Mouse (Mus musculus): Measurements from ENCODE around the gene Olfr769. TPM values are rescaled to one million over a fixed set of nuclear protein-coding genes. Genes with fewer than 3 reads are reported as not detected.

The Olfr769 gene
- total RNA-seq (2023): not detected

DNA sequence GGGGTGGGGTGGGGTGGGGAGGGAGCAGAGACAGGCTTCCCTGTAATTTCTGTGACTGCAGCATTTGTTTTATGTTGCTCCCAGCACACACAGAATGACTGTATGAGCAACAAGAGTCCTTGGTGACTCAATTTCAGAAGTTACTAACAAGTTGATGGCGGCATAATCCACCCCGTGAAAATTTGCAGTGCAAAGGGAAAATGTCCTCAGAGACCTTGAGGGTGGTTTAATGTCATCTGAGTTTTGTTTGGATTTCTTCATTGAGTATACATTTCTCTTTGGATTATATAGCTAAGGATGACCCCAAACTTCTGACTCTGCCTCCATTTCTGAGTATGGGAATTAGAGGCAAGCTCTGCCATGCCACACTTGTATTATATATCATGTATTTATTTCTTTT lies at the start of gene Olfr769:
Gene Olfr769 (minus strand): TSS at position 101 of the 400 bp plus-strand sequence.

DNA sequence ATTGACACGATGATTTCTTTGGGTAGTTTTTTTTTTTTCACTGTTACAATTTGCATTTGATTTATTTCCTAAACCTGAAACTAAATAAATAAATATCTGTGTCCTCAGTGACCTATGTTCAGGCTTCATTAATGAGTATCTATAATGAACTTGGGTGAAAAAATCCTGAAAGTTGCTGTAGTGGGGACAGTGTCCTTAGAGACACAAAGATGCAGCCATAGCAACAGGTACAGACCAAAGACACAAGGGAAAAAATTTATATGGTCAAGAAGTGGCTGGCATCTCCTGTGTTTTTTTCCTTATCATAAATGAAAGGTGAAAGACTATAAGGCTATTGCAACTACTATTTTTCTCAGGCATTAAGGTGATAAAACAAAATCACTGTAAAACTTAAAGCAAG lies 47.0 kb upstream of the Olfr769 start, which contains the start of gene Olfr771:
Gene Olfr771 (minus strand): TSS at position 101 of the 400 bp plus-strand sequence.

DNA sequence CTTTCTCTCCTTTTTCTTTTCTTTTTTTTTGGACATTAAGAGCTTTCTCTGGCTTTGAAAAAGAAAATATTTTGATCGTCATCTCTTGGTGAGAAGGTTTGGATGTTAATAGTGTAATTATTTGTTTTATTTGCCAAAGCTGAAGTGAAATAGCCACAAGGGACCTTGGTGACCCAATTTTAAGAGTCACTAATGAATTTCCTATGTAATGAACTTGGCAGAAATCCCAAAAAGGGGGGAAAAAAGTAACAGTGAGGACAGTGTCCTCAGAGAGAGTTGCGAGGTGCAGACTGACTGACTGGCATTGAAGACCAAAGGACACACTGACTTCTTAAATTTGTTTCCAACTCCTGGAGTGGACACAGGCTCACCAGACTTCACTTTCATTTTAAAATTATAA lies 21.2 kb upstream of the Olfr769 start, which contains the start of gene Olfr770:
Gene Olfr770 (minus strand): TSS at position 101 of the 400 bp plus-strand sequence.

DNA sequence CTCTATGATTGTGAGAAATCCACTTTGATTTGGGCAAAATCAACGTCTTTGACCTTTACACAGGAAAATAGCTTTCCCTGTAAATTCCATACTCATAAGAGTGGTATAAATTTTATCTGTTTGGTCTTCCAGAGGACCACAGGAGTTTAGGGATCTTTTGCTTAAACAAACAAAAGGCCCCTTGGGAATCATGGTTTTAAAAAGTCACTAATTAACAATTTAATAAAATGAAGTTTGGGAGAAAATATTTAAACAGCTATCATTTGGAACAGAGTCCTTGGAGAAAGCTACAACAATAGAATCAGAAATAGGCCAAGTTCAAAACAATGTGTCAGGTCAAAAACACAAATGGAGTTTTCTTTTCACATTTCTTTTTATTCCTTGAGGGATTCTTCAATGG lies 18.4 kb downstream of the Olfr769 start, which contains the start of gene Olfr768:
Gene Olfr768 (minus strand): TSS at position 101 of the 400 bp plus-strand sequence.

DNA sequence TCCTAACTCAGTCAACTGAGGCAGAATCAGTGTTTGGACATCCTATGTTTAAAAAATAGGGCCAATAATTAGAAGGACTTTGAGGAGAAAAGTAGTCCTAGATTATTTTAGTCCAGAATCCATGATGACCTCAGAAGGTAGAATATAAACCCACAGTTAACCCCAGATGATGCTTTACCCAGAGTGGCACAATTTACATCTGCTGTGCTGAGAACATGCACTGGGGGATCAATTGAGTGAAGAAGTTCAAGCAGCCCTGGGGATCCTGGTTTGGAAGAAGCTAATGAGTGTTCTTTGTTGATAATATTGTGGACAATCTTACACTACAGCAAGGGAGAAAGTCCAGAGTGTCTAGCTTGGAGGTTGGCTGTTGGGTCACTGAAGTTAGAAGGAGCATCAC lies 34.9 kb downstream of the Olfr769 start, which contains the start of gene Olfr767:
Gene Olfr767 (minus strand): TSS at position 101 of the 400 bp plus-strand sequence.

DNA sequence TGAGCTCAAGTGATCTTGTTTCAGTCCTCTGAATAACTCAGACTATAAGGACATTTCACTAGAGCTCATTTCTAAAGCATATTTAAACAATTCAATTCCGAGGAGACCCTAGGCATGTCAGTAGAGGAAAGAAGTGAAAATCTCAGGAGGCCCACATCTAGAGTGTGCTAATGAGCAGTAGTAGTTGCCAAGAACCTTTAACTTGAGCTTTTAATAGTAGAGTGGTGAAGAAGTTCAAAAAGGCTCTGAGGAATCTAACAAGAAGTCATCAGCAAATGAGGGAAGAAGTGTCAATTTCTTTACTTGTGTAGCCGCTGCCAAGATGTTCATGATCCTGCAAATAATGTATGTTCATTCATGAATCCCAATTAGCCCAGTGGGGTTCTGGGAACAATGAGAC lies 48.8 kb downstream of the Olfr769 start, which contains the start of gene Olfr766-ps1:
Gene Olfr766-ps1 (minus strand): TSS at position 101 of the 400 bp plus-strand sequence.

Other genes with a start within 250 kb of the Olfr769 start
- under 1 TPM; 0.15 to 0.20 TPM for gene Gdf11, start 226.1 kb downstream of the Olfr769 start, total RNA-seq (2023)
- gene Cd63, start 216.9 kb downstream of the Olfr769 start, total RNA-seq (2023): 100 to 1,000 TPM; 129 to 165 TPM
- gene Rdh5, start 195.0 kb downstream of the Olfr769 start, total RNA-seq (2023): 1 to 10 TPM; 5.5 to 6.2 TPM
- gene Bloc1s1, start 193.8 kb downstream of the Olfr769 start, total RNA-seq (2023): 100 to 1,000 TPM; 100 to 105 TPM
- under 1 TPM; 0.13 to 0.42 TPM for gene Itga7, start 184.0 kb downstream of the Olfr769 start, total RNA-seq (2023)
- not detected for gene Mettl7b, start 156.9 kb downstream of the Olfr769 start, total RNA-seq (2023)
- gene Olfr9, start 128.4 kb downstream of the Olfr769 start, total RNA-seq (2023): not detected
- gene Olfr763, start 107.1 kb downstream of the Olfr769 start, total RNA-seq (2023): not detected
- gene Olfr764-ps1, start 78.0 kb downstream of the Olfr769 start, total RNA-seq (2023): not detected
- not detected for gene Olfr765, start 67.9 kb downstream of the Olfr769 start, total RNA-seq (2023)
- gene Olfr766-ps1, start 48.9 kb downstream of the Olfr769 start, total RNA-seq (2023): not detected
- gene Olfr767, start 35.0 kb downstream of the Olfr769 start, total RNA-seq (2023): not detected
- not detected for gene Olfr768, start 18.5 kb downstream of the Olfr769 start, total RNA-seq (2023)
- gene Olfr770, start 21.1 kb upstream of the Olfr769 start, total RNA-seq (2023): not detected
- not detected for gene Olfr771, start 46.9 kb upstream of the Olfr769 start, total RNA-seq (2023)
- gene Olfr772, start 60.1 kb upstream of the Olfr769 start, total RNA-seq (2023): not detected
- not detected for gene Olfr773, start 69.6 kb upstream of the Olfr769 start, total RNA-seq (2023)
- gene Olfr774, start 118.3 kb upstream of the Olfr769 start, total RNA-seq (2023): not detected
- gene Olfr775, start 130.6 kb upstream of the Olfr769 start, total RNA-seq (2023): not detected
- gene Olfr776, start 141.3 kb upstream of the Olfr769 start, total RNA-seq (2023): not detected
- gene Olfr777, start 153.6 kb upstream of the Olfr769 start, total RNA-seq (2023): not detected
- gene Olfr780, start 200.3 kb upstream of the Olfr769 start, total RNA-seq (2023): not detected
- gene Olfr781, start 211.0 kb upstream of the Olfr769 start, total RNA-seq (2023): not detected
- gene Olfr782, start 231.0 kb upstream of the Olfr769 start, total RNA-seq (2023): not detected

Measured in neutrophil, adult 59 days (primary cell).